Mouse (Mus musculus) testis, adult 2 months (tissue): ENCODE measurements around the gene Gse1.

Source experiments
- CTCF ChIP-seq: fragments of 200-500 bp; IDR thresholded peaks from 2 replicates; pipeline ENCODE4 v1.5.1; 2012; ENCODE audit warnings: low read depth, mild to moderate bottlenecking, inconsistent platforms, low read length, moderate library complexity; ENCODE audit not compliant: control insufficient read depth, insufficient read depth, insufficient replicate concordance
- POLR2A ChIP-seq: fragments of 200-500 bp; IDR thresholded peaks from 2 replicates; pipeline ENCODE4 v1.6.1; 2012; ENCODE audit warnings: low read depth, mild to moderate bottlenecking, inconsistent platforms, low read length, moderate library complexity; ENCODE audit not compliant: control insufficient read depth

- TF ChIP-seq CTCF: peak; percentile 46; the same call in 1 of the 2 replicates
- TF ChIP-seq POLR2A: no peak
Observed at GRCm38 (mm10) chr8:120364093-120364725, 136.0 kb downstream of the Gse1 start.
